Mouse (Mus musculus): Measurements from ENCODE around the gene Pcsk7. TPM values are rescaled to one million over a fixed set of nuclear protein-coding genes. Genes with fewer than 3 reads are reported as not detected.

The Pcsk7 gene
- polyA plus RNA-seq, 1 experiment from 2014 or later, result 16.3 TPM

- no peak for ATAC-seq (ENCODE audit: low read depth)
- WGBS, result 41% methylated on average over 13 of the region's 13 CpGs
- peak overlapping the region; percentile 96 for H3K9ac ChIP-seq (ENCODE audit: low read depth, low read length)
These were observed 47.4 kb downstream of the Pcsk7 start for GRCm38 (mm10) chr9:45953511-45954293.

GRCm38 (mm10) chr9:45954294-45955106, 48.2 kb downstream of the Pcsk7 start:
- H3K9ac ChIP-seq (ENCODE audit: low read depth, low read length), result peak overlapping the region; percentile 96
- H3K4me3 ChIP-seq (ENCODE audit: low read depth, low read length), result peak overlapping the region; percentile 91
- peak; percentile 71 for ATAC-seq (ENCODE audit: low read depth)
- peak overlapping the region; percentile 68 for H3K4me2 ChIP-seq (ENCODE audit: low read depth, low read length)
- DNase-seq (ENCODE audit: low spot score), result peak; percentile 46
- WGBS, result under 1% methylated on average over 12 of the region's 63 CpGs
- no peaks in the 10 kb centered on the region for H3K27me3 ChIP-seq (replicated peaks; ENCODE audit: control insufficient read depth, insufficient read depth, low read length)
- peaks cover 33% of the 10 kb centered on the region for H3K36me3 ChIP-seq (ENCODE audit: control insufficient read depth, insufficient read depth, low read length)
- peak overlapping the region; percentile 89 for H3K27ac ChIP-seq (replicated peaks; ENCODE audit: low read depth, low read length)
- no peaks in the 10 kb centered on the region for H3K9me3 ChIP-seq (ENCODE audit: control insufficient read depth, low read length)
- H3K4me1 ChIP-seq (ENCODE audit: control insufficient read depth, insufficient read depth, low read length), result peaks cover 15% of the 10 kb centered on the region

More at GRCm38 (mm10) chr9:45953511-45954293, 47.4 kb downstream of the Pcsk7 start:
- Histone ChIP-seq H3K36me3 (ENCODE audit: control insufficient read depth, insufficient read depth, low read length) (peaks cover 41% of the 10 kb centered on the region), H3K4me1 (ENCODE audit: control insufficient read depth, insufficient read depth, low read length) (peaks cover 15% of the 10 kb centered on the region), H3K27ac (replicated peaks; ENCODE audit: low read depth, low read length) (peak overlapping the region; percentile 89), H3K4me2 (ENCODE audit: low read depth, low read length) (peak overlapping the region; percentile 68), H3K9me3 (ENCODE audit: control insufficient read depth, low read length) (no peaks in the 10 kb centered on the region), H3K27me3 (replicated peaks; ENCODE audit: control insufficient read depth, insufficient read depth, low read length) (no peaks in the 10 kb centered on the region), H3K4me3 (ENCODE audit: low read depth, low read length) (peak overlapping the region; percentile 91)
- peak; percentile 39 for DNase-seq (ENCODE audit: low spot score)

DNA sequence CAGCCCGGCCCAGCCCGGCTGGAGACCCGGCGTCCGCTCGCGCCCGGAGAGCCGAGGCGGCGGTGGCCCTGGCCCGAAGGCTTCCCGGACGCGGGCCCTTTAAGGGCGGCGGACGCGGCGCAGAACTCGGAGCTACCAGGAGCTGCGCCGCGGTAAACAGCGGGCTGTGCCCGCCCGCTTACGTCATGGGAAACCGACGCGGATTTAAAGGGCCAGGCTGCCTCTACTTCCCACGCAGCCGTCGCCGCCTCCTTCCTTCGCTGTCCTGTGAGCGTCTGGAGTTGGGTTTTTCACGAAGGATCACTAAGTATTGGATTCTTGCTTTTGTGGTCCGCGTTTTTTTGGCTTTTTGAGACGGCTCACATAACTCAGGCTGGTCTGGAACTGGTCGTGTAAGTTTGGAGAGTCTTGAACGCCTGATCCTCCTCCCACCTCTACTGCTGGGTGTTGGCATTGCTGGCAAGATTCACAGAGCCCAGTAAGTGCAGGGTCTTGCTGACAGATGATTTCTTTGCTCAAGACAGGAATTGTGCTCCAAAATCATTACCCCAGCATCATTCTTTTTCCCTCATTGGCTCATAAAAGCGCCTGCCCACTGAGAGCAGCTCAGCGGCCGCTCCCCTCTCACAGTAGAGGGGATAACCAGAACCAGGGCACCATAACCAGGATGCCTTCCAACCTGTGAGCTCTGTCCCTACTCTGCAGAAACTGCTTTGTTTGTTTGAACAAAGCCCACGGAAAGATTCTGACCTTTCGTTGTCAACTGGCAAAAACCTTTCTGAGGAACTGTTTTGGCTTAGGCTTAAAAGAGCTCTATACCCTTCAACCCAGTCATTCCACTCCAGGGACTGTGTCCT, 49.0 kb downstream of the Pcsk7 start, which contains the start of gene Sidt2:
Gene Sidt2, minus strand, starts transcription at position 152 of the 857 bp plus-strand sequence.
- ATAC-seq (ENCODE audit: low read depth) (peak; percentile 97), DNase-seq (ENCODE audit: low spot score) (peak; percentile 96)
- peaks cover 25% of the 10 kb centered on the region for H3K36me3 ChIP-seq (ENCODE audit: control insufficient read depth, insufficient read depth, low read length)
- H3K9ac ChIP-seq (ENCODE audit: low read depth, low read length), result peak within 1 kb of the TSS; percentile 96
- H3K9me3 ChIP-seq (ENCODE audit: control insufficient read depth, low read length), result no peaks in the 10 kb centered on the region
- WGBS, result under 1% methylated on average over 33 of the region's 48 CpGs
- H3K27ac ChIP-seq (replicated peaks; ENCODE audit: low read depth, low read length), result peak within 1 kb of the TSS; percentile 89
- H3K4me3 ChIP-seq (ENCODE audit: low read depth, low read length), result peak within 1 kb of the TSS; percentile 91
- peak within 1 kb of the TSS; percentile 68 for H3K4me2 ChIP-seq (ENCODE audit: low read depth, low read length)
- no peaks in the 10 kb centered on the region for H3K27me3 ChIP-seq (replicated peaks; ENCODE audit: control insufficient read depth, insufficient read depth, low read length)
- peaks cover 15% of the 10 kb centered on the region for H3K4me1 ChIP-seq (ENCODE audit: control insufficient read depth, insufficient read depth, low read length)

GRCm38 (mm10) chr9:45958023-45958670, 51.9 kb downstream of the Pcsk7 start:
- H3K4me2 ChIP-seq (ENCODE audit: low read depth, low read length), result no peak overlapping the region
- H3K4me1 ChIP-seq (ENCODE audit: control insufficient read depth, insufficient read depth, low read length), result peaks cover 15% of the 10 kb centered on the region
- ATAC-seq (ENCODE audit: low read depth) (no peak), DNase-seq (ENCODE audit: low spot score) (peak; percentile 19)
- WGBS, result 63% methylated on average over 7 of the region's 7 CpGs
- no peaks in the 10 kb centered on the region for H3K9me3 ChIP-seq (ENCODE audit: control insufficient read depth, low read length)
- no peak overlapping the region for H3K4me3 ChIP-seq (ENCODE audit: low read depth, low read length)
- H3K27ac ChIP-seq (replicated peaks; ENCODE audit: low read depth, low read length), result peak overlapping the region; percentile 16; the same call in 1 of the 2 replicates
- H3K9ac ChIP-seq (ENCODE audit: low read depth, low read length), result no peak overlapping the region
- no peaks in the 10 kb centered on the region for H3K27me3 ChIP-seq (replicated peaks; ENCODE audit: control insufficient read depth, insufficient read depth, low read length)
- H3K36me3 ChIP-seq (ENCODE audit: control insufficient read depth, insufficient read depth, low read length), result peaks cover 11% of the 10 kb centered on the region

DNA sequence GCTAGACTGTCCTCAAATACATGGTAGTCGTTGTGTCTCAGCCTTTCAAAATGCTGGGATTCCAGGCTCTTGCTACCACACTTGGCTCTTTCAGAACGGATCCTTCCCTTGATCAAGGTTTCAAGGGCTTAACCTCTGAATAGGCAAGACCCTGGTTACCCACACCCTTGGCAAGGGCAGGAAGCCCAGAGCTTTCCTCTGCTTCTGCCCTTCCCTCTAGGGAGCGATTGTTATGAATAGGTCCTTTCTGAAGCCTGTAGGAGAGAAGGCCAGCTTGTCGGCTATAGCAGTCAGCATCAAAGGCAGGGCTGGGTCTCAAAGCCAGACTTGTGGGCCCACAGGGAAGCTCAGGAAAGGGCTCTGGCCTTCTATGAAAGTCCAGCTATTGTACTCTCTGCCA, 52.6 kb downstream of the Pcsk7 start:
- ATAC-seq (ENCODE audit: low read depth) (no peak), DNase-seq (ENCODE audit: low spot score) (peak; percentile 58)
- H3K4me2 ChIP-seq (ENCODE audit: low read depth, low read length), result no peak overlapping the region
- H3K36me3 ChIP-seq (ENCODE audit: control insufficient read depth, insufficient read depth, low read length), result peaks cover 18% of the 10 kb centered on the region
- 29% methylated on average over 4 of the region's 4 CpGs for WGBS
- H3K9ac ChIP-seq (ENCODE audit: low read depth, low read length), result no peak overlapping the region
- H3K27ac ChIP-seq (replicated peaks; ENCODE audit: low read depth, low read length), result peak overlapping the region; percentile 16; the same call in 1 of the 2 replicates
- no peaks in the 10 kb centered on the region for H3K27me3 ChIP-seq (replicated peaks; ENCODE audit: control insufficient read depth, insufficient read depth, low read length)
- peaks cover 9% of the 10 kb centered on the region for H3K4me1 ChIP-seq (ENCODE audit: control insufficient read depth, insufficient read depth, low read length)
- H3K4me3 ChIP-seq (ENCODE audit: low read depth, low read length), result no peak overlapping the region
- no peaks in the 10 kb centered on the region for H3K9me3 ChIP-seq (ENCODE audit: control insufficient read depth, low read length)

- Histone ChIP-seq H3K9ac (ENCODE audit: low read depth, low read length) (no peak overlapping the region), H3K36me3 (ENCODE audit: control insufficient read depth, insufficient read depth, low read length) (peaks cover 26% of the 10 kb centered on the region), H3K4me2 (ENCODE audit: low read depth, low read length) (no peak overlapping the region), H3K9me3 (ENCODE audit: control insufficient read depth, low read length) (no peaks in the 10 kb centered on the region), H3K4me1 (ENCODE audit: control insufficient read depth, insufficient read depth, low read length) (peaks cover 9% of the 10 kb centered on the region), H3K4me3 (ENCODE audit: low read depth, low read length) (no peak overlapping the region), H3K27ac (replicated peaks; ENCODE audit: low read depth, low read length) (no peak overlapping the region), H3K27me3 (replicated peaks; ENCODE audit: control insufficient read depth, insufficient read depth, low read length) (no peaks in the 10 kb centered on the region)
- DNase-seq (ENCODE audit: low spot score), result no peak
- ATAC-seq (ENCODE audit: low read depth), result no peak
- 71% methylated on average over 7 of the region's 7 CpGs for WGBS
These were observed 53.4 kb downstream of the Pcsk7 start for GRCm38 (mm10) chr9:45959661-45960060.

GRCm38 (mm10) chr9:45961855-45962254, 55.6 kb downstream of the Pcsk7 start:
- Histone ChIP-seq H3K4me3 (ENCODE audit: low read depth, low read length) (no peak overlapping the region), H3K9ac (ENCODE audit: low read depth, low read length) (no peak overlapping the region), H3K36me3 (ENCODE audit: control insufficient read depth, insufficient read depth, low read length) (peaks cover 44% of the 10 kb centered on the region), H3K27me3 (replicated peaks; ENCODE audit: control insufficient read depth, insufficient read depth, low read length) (no peaks in the 10 kb centered on the region), H3K9me3 (ENCODE audit: control insufficient read depth, low read length) (no peaks in the 10 kb centered on the region), H3K4me1 (ENCODE audit: control insufficient read depth, insufficient read depth, low read length) (no peaks in the 10 kb centered on the region), H3K4me2 (ENCODE audit: low read depth, low read length) (no peak overlapping the region), H3K27ac (replicated peaks; ENCODE audit: low read depth, low read length) (no peak overlapping the region; the same call in 1 of the 2 replicates)
- DNase-seq (ENCODE audit: low spot score) (peak; percentile 10), ATAC-seq (ENCODE audit: low read depth) (no peak)
- WGBS, result 65% methylated on average over 2 of the region's 2 CpGs
